Mouse (Mus musculus) E14TG2a.4 (cell line): ENCODE results near the gene Camkv.

Experiments used
- H3K27me3 ChIP-seq: 2 replicates; pipeline ENCODE4 v1.6.1; 2014; ENCODE audit warnings: low read length, control low read depth; ENCODE audit not compliant: insufficient read depth
- H3K36me3 ChIP-seq: 2 replicates; pipeline ENCODE4 v1.6.1; 2014; ENCODE audit warnings: low read length, control low read depth; ENCODE audit not compliant: insufficient read depth
- H3K4me1 ChIP-seq: replicated peaks from 2 replicates; pipeline ENCODE4 v1.6.1; 2014; ENCODE audit warnings: low read depth, low read length, control low read depth
- H3K4me3 ChIP-seq: replicated peaks from 2 replicates; pipeline ENCODE4 v1.5.1; 2014; ENCODE audit warnings: mild to moderate bottlenecking, low read length
- H3K9me3 ChIP-seq: 2 replicates; pipeline ENCODE4 v1.6.1; 2014; ENCODE audit warnings: low read length, control low read depth
- CTCF ChIP-seq: conservative IDR thresholded peaks from 2 replicates; pipeline ENCODE4 v1.5.1; 2014; ENCODE audit warnings: low read length
- NANOG ChIP-seq: IDR thresholded peaks from 2 replicates; pipeline ENCODE4 v1.6.1; 2014; ENCODE audit warnings: borderline replicate concordance, low read length, mixed read lengths
- POU5F1 ChIP-seq: IDR thresholded peaks from 2 replicates; pipeline ENCODE4 v1.6.1; 2014; ENCODE audit warnings: low read length, borderline replicate concordance

Gene Camkv

DNA sequence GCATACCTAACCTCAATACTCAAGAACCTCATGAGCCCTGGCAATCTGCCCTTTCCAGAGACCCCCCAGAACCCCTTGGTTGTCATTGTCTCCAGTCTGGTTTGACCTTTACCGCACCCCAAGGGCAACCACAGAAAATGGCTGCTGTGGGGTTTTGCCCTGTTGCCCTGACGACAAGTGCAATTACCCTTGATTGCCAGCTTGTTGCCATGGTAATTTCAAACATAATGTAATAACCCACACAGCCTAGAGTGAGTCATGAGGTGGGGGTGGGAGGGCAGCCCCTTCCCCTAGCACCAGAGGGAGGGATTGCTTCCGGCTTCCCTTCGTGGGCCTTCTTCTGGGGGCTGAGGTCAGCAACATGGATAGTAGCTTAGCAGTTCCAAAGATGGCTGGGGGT lies 3.3 kb upstream of the Camkv start:
- Histone ChIP-seq H3K4me3 (no peak overlapping the region), H3K27me3 (peaks cover 63% of the 10 kb centered on the region), H3K36me3 (no peaks in the 10 kb centered on the region), H3K9me3 (no peaks in the 10 kb centered on the region), H3K4me1 (peaks cover 27% of the 10 kb centered on the region)
- no peak for TF ChIP-seq CTCF
- no peak for TF ChIP-seq POU5F1
- no peak for TF ChIP-seq NANOG

DNA sequence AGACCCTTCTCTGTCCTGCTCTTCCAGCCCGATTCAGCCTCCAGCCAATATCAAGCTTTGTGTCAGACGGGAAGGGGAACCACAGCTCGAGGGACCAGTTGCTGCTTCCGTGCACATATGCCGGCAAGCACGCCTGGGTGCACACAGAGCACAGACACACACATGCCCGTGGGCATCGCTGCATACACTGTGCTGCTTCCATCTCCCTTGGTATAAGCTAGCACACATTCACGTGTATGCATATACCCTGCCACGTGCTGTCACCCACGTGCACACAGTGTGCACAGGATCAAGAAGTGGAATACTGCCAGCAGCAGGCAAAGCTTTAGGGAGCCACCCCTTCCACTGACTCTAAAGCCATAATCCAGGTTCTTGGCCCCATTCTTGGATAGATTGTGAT lies 1.3 kb upstream of the Camkv start:
- TF ChIP-seq POU5F1 (no peak), CTCF (no peak), NANOG (no peak)
- no peaks in the 10 kb centered on the region for H3K9me3 ChIP-seq

DNA sequence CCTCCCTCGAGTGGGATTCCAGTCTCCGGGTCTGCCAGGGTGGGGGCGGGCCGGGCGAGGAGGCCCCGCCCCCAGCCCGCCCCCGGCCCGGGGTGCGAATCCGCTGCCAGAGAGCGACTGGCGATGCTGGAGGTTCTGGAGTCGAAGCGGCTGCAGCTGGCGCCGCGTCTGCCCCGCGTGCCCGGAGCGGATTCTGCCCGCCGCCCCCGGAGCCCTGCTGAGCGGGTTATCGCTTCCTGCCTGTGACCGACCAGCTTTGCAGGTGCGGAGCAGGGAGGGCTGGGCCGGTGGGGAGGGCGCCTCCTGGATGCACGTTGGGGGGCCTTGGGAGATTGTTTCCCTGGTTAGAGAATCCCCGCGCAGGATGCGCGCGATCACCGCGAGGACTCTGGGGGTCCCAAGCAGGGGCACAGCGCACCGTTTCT lies 328 bp downstream of the Camkv start:
- Histone ChIP-seq H3K4me3 (peak overlapping the region; percentile 86), H3K36me3 (no peaks in the 10 kb centered on the region; the same call in 1 of the 2 replicates), H3K9me3 (no peaks in the 10 kb centered on the region), H3K27me3 (peaks cover 46% of the 10 kb centered on the region), H3K4me1 (peaks cover 50% of the 10 kb centered on the region)
- TF ChIP-seq NANOG (no peak), POU5F1 (no peak), CTCF (no peak)

More for the DNA sequence above, 1.3 kb upstream of the Camkv start:
- H3K4me1 ChIP-seq: peaks cover 42% of the 10 kb centered on the region
- peaks cover 55% of the 10 kb centered on the region for H3K27me3 ChIP-seq
- H3K36me3 ChIP-seq: no peaks in the 10 kb centered on the region; the same call in 1 of the 2 replicates
- H3K4me3 ChIP-seq: no peak overlapping the region

DNA sequence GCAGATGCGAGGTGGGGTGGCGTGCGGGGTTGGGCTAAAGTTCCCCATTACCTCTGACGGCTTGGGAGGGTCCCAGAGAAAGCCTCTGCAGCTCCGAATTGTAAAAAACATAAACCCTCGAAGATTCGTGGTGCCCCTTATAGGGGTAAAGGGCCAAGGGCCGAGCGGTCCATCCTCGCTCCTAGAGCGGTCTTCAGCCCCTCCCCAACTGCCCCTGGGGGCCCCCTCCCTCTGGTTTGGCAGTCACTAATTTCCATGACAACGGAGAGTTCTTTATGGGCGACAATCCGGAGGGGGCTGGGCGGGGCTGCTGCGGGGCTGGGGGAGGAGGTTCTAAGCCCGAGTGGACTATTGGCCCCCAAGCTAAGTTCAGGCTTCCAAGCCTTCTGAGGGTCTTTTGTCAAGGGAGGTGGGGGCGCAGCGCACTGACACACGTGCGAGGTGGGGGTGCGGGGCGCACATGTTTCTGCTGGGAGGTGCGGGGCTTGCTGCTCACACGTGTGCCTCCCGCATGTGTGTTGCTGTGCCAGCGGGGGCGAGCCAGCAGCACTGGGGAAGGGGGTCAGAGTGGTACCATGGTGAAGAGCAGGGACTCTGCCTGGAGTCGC lies 845 bp downstream of the Camkv start:
- no peak for TF ChIP-seq POU5F1
- TF ChIP-seq CTCF: no peak
- no peak for TF ChIP-seq NANOG
- peak overlapping the region; percentile 86 for H3K4me3 ChIP-seq
- peaks cover 50% of the 10 kb centered on the region for H3K4me1 ChIP-seq
- H3K36me3 ChIP-seq: no peaks in the 10 kb centered on the region; the same call in 1 of the 2 replicates
- H3K9me3 ChIP-seq: no peaks in the 10 kb centered on the region
- H3K27me3 ChIP-seq: peaks cover 45% of the 10 kb centered on the region

DNA sequence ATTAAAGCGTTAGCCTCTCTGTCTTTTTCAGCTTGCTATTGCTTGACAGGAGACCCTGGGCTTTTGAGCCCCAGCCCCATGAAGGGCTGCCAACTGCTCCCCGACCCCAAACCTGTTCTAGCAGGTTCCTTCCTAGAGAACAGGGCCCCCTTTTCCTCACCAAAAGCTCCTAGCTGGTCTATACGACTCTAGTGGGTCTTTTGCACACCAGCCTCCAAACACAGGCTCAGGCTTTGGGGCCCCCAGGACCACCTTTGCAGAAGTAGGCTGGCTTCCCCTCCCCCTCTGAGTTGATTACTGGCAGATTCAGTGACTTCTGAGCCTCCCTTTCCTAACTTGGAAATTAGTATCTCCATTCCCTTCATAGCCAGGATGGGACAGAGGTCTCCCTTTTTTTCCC lies 1.4 kb downstream of the Camkv start:
- Histone ChIP-seq H3K9me3 (no peaks in the 10 kb centered on the region), H3K4me1 (peaks cover 47% of the 10 kb centered on the region), H3K27me3 (peaks cover 44% of the 10 kb centered on the region), H3K4me3 (peak overlapping the region; percentile 86), H3K36me3 (no peaks in the 10 kb centered on the region; the same call in 1 of the 2 replicates)
- TF ChIP-seq CTCF: no peak
- TF ChIP-seq NANOG: no peak
- no peak for TF ChIP-seq POU5F1

DNA sequence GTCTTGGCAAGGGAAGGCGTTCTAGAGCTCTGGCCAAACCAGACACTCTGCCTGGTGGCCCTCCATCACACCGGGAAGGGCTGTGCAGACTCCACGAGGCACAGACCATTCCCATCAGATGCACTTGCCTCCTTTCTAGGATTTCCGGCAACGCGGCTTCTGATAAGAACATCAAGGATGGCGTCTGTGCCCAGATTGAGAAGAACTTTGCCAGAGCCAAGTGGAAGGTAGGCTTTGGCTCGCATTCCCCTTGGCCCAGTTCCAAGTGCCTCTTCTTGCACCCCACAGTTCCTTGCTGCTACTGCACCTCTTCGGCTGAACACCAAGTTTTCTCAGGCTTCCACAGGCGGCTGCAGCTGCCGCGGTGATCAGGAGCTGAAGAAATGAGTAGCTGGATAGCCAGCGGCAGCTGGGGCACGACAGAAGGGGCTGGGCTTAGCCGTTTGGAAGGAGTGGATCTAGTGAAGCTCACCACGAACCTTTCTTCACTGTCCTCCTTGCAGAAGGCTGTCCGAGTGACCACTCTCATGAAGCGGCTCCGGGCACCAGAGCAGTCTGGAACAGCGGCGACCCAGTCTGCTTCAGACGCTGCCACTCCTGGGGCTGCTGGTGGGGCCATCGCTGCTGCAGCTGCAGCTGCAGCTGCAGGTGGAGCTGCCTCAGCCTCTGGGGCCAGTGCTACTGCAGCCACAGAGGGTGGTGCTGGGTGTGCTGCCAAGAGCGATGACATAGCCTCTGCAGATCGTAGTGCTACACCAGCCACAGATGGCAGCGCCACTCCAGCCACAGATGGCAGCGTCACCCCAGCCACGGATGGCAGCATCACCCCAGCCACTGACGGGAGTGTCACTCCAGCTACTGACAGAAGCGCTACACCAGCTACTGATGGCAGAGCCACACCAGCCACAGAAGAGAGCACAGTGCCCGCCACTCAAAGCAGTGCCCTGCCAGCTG lies 12.0 kb downstream of the Camkv start:
- Histone ChIP-seq H3K4me1 (peaks cover 51% of the 10 kb centered on the region), H3K36me3 (peaks cover 46% of the 10 kb centered on the region), H3K9me3 (no peaks in the 10 kb centered on the region), H3K27me3 (no peaks in the 10 kb centered on the region), H3K4me3 (peak overlapping the region; percentile 29; the same call in 1 of the 2 replicates)
- no peak for TF ChIP-seq NANOG
- no peak for TF ChIP-seq POU5F1
- no peak for TF ChIP-seq CTCF

DNA sequence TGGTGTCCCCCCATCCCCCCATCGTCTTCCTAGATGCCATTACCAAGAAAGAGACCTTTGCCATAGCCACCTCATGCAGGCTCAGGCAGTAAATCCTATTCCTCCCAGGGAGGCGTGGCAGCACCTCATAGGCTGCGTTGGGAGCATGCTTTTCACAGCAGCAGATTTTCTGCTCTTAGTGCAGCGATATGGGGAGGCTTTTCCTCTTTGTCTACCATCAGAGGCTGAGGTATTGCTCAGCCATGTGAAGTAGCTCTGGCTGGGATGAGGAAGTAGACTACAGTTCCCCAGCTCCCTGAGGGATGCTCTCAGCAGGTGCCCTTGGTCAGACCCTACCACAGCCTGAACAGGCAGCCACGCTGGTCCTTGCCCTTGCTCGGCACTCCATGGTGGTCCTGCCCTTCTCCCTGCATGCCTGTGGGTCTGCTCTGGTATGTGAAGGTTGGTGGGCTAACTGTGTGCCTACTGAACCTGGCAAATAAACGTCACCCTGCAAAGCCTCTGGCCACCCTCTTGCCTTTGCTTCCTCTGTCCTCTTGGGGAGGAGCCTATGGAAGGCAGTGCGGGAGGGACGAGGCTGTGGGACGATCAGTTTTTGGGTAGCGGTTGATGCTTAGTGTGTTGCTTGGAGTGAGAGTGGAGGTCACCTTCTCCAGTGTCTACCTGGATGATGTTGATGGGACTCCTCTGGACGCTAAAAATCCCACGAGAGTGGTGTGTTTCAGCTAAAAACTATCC lies 13.9 kb downstream of the Camkv start:
- H3K4me3 ChIP-seq: no peak overlapping the region
- H3K4me1 ChIP-seq: peaks cover 60% of the 10 kb centered on the region
- TF ChIP-seq POU5F1 (no peak), CTCF (no peak), NANOG (no peak)
- peaks cover 62% of the 10 kb centered on the region for H3K36me3 ChIP-seq
- no peaks in the 10 kb centered on the region for H3K27me3 ChIP-seq
- no peaks in the 10 kb centered on the region for H3K9me3 ChIP-seq

DNA sequence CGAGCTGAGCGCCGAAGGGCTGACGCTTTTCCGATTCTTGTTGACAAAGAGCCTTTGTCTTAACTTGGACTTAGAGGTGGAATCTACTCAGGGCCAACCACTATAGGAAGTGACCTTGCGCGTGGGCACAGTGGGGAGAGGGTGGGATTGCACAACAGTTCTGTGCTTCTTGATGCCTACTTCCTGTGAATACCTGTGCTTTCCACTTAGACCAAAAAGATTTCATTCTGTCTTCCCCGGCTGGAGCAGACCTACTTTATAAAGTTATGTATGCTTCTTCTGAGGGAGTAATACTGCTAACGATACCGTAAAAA lies 14.4 kb downstream of the Camkv start, which contains the start of gene Traip:
Traip (plus strand) TSS at position 215 of the 314 bp plus-strand sequence.
- Histone ChIP-seq H3K9me3 (no peaks in the 10 kb centered on the region), H3K27me3 (no peaks in the 10 kb centered on the region), H3K4me1 (peaks cover 63% of the 10 kb centered on the region), H3K36me3 (peaks cover 66% of the 10 kb centered on the region), H3K4me3 (peak within 1 kb of the TSS; percentile 96)
- no peak for TF ChIP-seq NANOG
- TF ChIP-seq POU5F1: no peak
- TF ChIP-seq CTCF: no peak
